Mouse (Mus musculus): ENCODE data around the gene Duox1. TPM values are rescaled to one million over a fixed set of nuclear protein-coding genes. Genes with fewer than 3 reads are reported as not detected.
A peak's percentile ranks its signal among the peaks of the same experiment; 100 is the strongest.

Duox1 gene
- polyA plus RNA-seq, 1 experiment from 2014 or later: 0.36 TPM

DNA sequence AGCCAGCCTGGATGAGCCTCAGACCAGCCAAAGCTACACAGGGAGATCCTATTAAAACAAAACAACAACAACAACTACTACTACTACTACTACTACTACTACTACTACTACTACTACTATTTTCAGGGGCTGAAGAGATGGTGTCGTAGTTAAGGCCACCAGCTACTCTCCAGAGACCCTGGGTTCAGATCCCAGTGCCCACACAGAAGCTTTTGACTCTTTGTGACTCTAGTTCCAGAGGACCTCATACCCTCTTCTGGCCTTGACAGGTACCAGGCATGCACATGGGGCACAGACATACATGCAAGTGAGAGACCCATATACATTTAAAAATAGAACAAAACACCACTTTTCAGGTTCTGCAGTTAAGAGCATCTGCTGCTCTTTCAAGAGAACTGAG is 57.1 kb downstream of the Duox1 start:
- no peaks in the 10 kb centered on the region for H3K27me3 ChIP-seq (ENCODE audit: control insufficient read depth, insufficient read depth, low read length)
- ATAC-seq (ENCODE audit: insufficient number of reproducible peaks, insufficient read depth, low FRiP score, low read depth): no peak
- 81% methylated on average over 1 of the region's 1 CpGs for WGBS

DNA sequence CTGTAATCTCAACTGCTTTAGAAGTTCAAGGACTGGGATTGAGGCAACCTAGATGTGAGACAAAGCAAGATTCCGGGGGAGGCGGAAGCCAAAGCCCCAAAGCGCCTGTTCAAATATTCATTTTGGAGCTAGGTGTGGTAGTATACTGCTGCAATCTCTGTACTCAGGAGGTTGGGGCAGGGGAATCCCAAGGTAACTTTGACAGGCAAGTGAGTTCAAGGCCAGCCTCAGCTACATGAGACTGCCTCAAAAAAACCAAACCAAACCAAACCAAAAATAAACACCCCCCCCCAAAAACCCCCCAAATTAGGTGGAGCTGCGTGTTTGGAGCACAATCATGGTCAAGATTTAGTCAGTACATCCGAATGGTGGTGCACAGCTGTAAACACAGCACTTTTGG is 58.5 kb downstream of the Duox1 start:
- Histone ChIP-seq H3K36me3 (ENCODE audit: control insufficient read depth, insufficient read depth, low read length) (no peaks in the 10 kb centered on the region), H3K9ac (replicated peaks; ENCODE audit: low read depth, low read length) (no peak overlapping the region), H3K4me3 (ENCODE audit: low read depth, low read length) (no peak overlapping the region), H3K27me3 (ENCODE audit: control insufficient read depth, insufficient read depth, low read length) (no peaks in the 10 kb centered on the region), H3K27ac (ENCODE audit: low read length) (no peak overlapping the region), H3K4me2 (replicated peaks; ENCODE audit: low read depth, low read length) (no peak overlapping the region), H3K9me3 (ENCODE audit: control insufficient read depth, low read depth, low read length) (no peaks in the 10 kb centered on the region), H3K4me1 (ENCODE audit: control insufficient read depth, insufficient read depth, low read length) (no peaks in the 10 kb centered on the region)
- WGBS: 71% methylated on average over 5 of the region's 5 CpGs
- no peak for ATAC-seq (ENCODE audit: insufficient number of reproducible peaks, insufficient read depth, low FRiP score, low read depth)

More for the DNA sequence above, 57.1 kb downstream of the Duox1 start:
- no peaks in the 10 kb centered on the region for H3K36me3 ChIP-seq (ENCODE audit: control insufficient read depth, insufficient read depth, low read length)
- H3K9ac ChIP-seq (replicated peaks; ENCODE audit: low read depth, low read length): no peak overlapping the region
- H3K4me2 ChIP-seq (replicated peaks; ENCODE audit: low read depth, low read length): no peak overlapping the region
- H3K4me1 ChIP-seq (ENCODE audit: control insufficient read depth, insufficient read depth, low read length): peaks cover 3% of the 10 kb centered on the region; the same call in 1 of the 2 replicates
- no peak overlapping the region for H3K27ac ChIP-seq (ENCODE audit: low read length)
- H3K4me3 ChIP-seq (ENCODE audit: low read depth, low read length): no peak overlapping the region
- H3K9me3 ChIP-seq (ENCODE audit: control insufficient read depth, low read depth, low read length): no peaks in the 10 kb centered on the region

DNA sequence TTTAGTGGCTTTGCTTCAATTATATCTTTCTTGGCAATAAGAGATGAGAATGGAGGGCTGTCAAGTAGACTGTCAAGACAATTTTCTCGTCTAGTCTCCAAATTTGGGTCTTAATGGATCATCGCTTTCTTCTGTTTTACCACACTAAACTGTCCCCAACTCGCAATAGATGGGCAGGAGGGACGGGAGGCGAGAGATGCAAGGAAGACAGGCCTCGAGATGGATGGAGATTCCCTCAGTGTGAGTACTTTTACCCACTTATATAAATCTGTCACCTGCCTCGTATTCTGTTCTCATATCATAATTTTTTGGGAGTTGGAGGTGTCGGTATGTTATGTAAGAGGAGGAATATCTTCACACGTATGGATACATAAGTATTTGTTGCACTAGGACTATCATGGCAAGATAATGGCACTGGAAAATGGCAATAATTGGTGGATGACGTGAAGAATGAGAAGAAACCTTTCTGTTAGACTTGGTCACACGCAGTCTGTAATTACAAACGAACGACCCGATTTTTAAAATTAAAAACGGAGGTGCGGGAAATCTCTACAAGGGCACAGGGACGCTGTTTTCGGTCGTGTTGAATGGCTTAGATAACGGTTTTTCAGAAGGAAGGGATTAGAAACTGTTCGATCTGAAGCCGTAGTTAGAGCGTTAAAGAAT is 59.3 kb downstream of the Duox1 start:
- Histone ChIP-seq H3K4me1 (ENCODE audit: control insufficient read depth, insufficient read depth, low read length) (no peaks in the 10 kb centered on the region), H3K27ac (ENCODE audit: low read length) (no peak overlapping the region), H3K36me3 (ENCODE audit: control insufficient read depth, insufficient read depth, low read length) (no peaks in the 10 kb centered on the region), H3K4me3 (ENCODE audit: low read depth, low read length) (peak overlapping the region; percentile 36), H3K27me3 (ENCODE audit: control insufficient read depth, insufficient read depth, low read length) (no peaks in the 10 kb centered on the region), H3K4me2 (replicated peaks; ENCODE audit: low read depth, low read length) (peak overlapping the region; percentile 38), H3K9ac (replicated peaks; ENCODE audit: low read depth, low read length) (peak overlapping the region; percentile 11; the same call in 1 of the 2 replicates), H3K9me3 (ENCODE audit: control insufficient read depth, low read depth, low read length) (no peaks in the 10 kb centered on the region)
- WGBS: 20% methylated on average over 23 of the region's 23 CpGs
- ATAC-seq (ENCODE audit: insufficient number of reproducible peaks, insufficient read depth, low FRiP score, low read depth): no peak

DNA sequence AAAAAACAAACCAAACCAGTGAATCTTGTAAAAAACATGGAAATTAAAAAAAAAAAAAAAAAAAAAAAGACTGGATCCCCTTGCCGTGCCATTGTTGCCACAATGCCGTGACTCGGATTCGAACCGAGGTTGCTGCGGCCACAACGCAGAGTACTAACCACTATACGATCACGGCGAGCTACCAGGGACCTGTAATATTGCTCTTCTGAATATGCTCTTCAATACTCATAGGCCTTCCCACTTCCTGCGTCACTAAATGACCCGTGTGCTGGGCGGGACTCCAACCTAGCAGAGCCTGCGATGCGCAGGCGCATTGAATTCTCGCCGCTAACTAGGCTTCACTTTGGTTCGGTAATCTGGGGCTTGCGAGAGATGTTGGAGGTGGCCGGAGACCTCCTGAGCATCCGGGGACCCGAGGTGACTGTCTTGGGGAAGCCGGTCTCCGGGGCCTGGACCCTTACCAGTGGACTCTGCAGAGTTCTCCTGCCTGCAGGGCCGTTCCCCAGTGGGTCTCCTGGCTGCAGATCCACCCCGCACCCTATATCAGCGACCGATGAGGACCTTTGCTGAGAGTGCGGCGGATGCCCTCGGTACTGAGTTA is 60.0 kb downstream of the Duox1 start:
- H3K4me2 ChIP-seq (replicated peaks; ENCODE audit: low read depth, low read length): peak overlapping the region; percentile 86
- H3K9me3 ChIP-seq (ENCODE audit: control insufficient read depth, low read depth, low read length): no peaks in the 10 kb centered on the region
- H3K9ac ChIP-seq (replicated peaks; ENCODE audit: low read depth, low read length): peak overlapping the region; percentile 58; the same call in 1 of the 2 replicates
- ATAC-seq (ENCODE audit: insufficient number of reproducible peaks, insufficient read depth, low FRiP score, low read depth): peak; percentile 87
- WGBS: under 1% methylated on average over 32 of the region's 32 CpGs
- no peaks in the 10 kb centered on the region for H3K27me3 ChIP-seq (ENCODE audit: control insufficient read depth, insufficient read depth, low read length)
- H3K36me3 ChIP-seq (ENCODE audit: control insufficient read depth, insufficient read depth, low read length): no peaks in the 10 kb centered on the region
- H3K27ac ChIP-seq (ENCODE audit: low read length): peak overlapping the region; percentile 89
- no peaks in the 10 kb centered on the region for H3K4me1 ChIP-seq (ENCODE audit: control insufficient read depth, insufficient read depth, low read length)
- peak overlapping the region; percentile 72 for H3K4me3 ChIP-seq (ENCODE audit: low read depth, low read length)

DNA sequence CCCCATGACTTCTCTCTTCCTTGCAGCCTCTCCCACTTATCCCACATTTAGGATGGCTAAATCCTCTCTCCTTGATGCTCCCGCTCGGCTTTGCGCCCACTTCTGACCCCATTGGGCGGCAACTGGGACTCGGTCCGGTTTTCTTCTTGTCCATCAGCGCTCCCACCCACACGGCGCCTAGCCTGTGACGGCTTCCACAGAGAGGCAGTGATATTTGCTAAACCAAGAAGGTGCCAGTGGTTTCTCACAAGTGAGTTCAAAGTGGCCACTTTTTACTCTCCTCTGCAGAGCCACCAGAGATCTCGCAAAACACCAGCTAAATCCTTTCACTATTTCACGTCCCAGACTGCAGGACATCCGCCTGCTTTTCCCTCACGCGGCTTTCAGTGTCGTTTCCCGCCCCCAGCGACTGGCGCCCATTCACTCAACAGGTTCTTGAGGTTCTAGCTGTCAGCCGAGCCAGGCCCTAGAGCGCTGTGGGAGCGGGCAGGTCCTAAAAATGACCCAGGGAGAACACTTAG is 60.6 kb downstream of the Duox1 start:
- peak overlapping the region; percentile 89 for H3K27ac ChIP-seq (ENCODE audit: low read length)
- ATAC-seq (ENCODE audit: insufficient number of reproducible peaks, insufficient read depth, low FRiP score, low read depth): no peak
- H3K4me1 ChIP-seq (ENCODE audit: control insufficient read depth, insufficient read depth, low read length): no peaks in the 10 kb centered on the region
- H3K9me3 ChIP-seq (ENCODE audit: control insufficient read depth, low read depth, low read length): no peaks in the 10 kb centered on the region
- H3K4me2 ChIP-seq (replicated peaks; ENCODE audit: low read depth, low read length): peak overlapping the region; percentile 86
- no peaks in the 10 kb centered on the region for H3K27me3 ChIP-seq (ENCODE audit: control insufficient read depth, insufficient read depth, low read length)
- peak overlapping the region; percentile 72 for H3K4me3 ChIP-seq (ENCODE audit: low read depth, low read length)
- under 1% methylated on average over 22 of the region's 22 CpGs for WGBS
- no peaks in the 10 kb centered on the region for H3K36me3 ChIP-seq (ENCODE audit: control insufficient read depth, insufficient read depth, low read length)
- peak overlapping the region; percentile 58; the same call in 1 of the 2 replicates for H3K9ac ChIP-seq (replicated peaks; ENCODE audit: low read depth, low read length)

DNA sequence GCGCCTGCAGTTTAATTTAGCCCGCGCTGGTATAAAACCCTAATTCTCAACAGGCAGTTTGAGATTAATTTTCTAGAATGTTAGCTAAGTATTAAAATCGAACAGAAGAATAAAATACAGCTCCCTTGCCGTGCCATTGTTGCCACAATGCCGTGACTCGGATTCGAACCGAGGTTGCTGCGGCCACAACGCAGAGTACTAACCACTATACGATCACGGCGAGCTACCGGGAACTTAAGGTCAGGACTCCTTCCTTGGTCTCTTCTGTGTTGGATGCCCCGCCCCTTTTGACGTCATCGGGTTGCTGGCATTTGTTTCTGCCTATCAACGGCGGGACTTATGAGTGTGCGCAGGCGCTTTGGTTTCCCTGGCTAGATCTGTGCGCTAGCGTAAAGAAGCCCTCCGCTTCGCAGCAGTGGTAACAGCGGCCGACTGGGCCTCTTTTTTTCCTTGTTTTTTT is 61.8 kb downstream of the Duox1 start:
- H3K4me2 ChIP-seq (replicated peaks; ENCODE audit: low read depth, low read length): peak overlapping the region; percentile 43; the same call in 1 of the 2 replicates
- H3K4me3 ChIP-seq (ENCODE audit: low read depth, low read length): peak overlapping the region; percentile 45
- under 1% methylated on average over 28 of the region's 28 CpGs for WGBS
- peak; percentile 89 for ATAC-seq (ENCODE audit: insufficient number of reproducible peaks, insufficient read depth, low FRiP score, low read depth)
- no peaks in the 10 kb centered on the region for H3K36me3 ChIP-seq (ENCODE audit: control insufficient read depth, insufficient read depth, low read length)
- peak overlapping the region; percentile 40; the same call in 1 of the 2 replicates for H3K9ac ChIP-seq (replicated peaks; ENCODE audit: low read depth, low read length)
- no peaks in the 10 kb centered on the region for H3K4me1 ChIP-seq (ENCODE audit: control insufficient read depth, insufficient read depth, low read length)
- no peaks in the 10 kb centered on the region for H3K9me3 ChIP-seq (ENCODE audit: control insufficient read depth, low read depth, low read length)
- H3K27me3 ChIP-seq (ENCODE audit: control insufficient read depth, insufficient read depth, low read length): no peaks in the 10 kb centered on the region
- H3K27ac ChIP-seq (ENCODE audit: low read length): peak overlapping the region; percentile 82

DNA sequence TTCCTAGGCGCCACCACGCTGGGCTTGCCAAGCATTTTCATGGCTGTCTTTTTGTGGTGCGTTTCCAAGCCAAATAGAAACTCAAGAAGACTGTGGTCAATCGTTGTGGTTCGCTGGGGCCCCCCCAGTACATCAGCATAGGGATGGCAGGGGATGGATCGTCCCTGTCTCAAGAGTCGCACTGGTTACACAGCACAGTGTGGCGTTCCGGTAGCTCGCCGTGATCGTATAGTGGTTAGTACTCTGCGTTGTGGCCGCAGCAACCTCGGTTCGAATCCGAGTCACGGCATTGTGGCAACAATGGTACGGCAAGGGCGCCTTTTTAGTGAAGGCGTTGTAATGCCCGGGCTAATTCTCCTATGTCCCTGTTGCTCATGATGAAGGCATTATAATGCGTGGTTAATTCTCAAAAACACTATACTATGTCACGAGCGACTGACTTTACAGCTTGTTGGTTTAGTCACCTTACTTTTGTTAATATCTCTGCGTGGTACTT is 62.3 kb downstream of the Duox1 start:
- peak; percentile 81 for ATAC-seq (ENCODE audit: insufficient number of reproducible peaks, insufficient read depth, low FRiP score, low read depth)
- Histone ChIP-seq H3K27me3 (ENCODE audit: control insufficient read depth, insufficient read depth, low read length) (no peaks in the 10 kb centered on the region), H3K27ac (ENCODE audit: low read length) (peak overlapping the region; percentile 82), H3K9ac (replicated peaks; ENCODE audit: low read depth, low read length) (peak overlapping the region; percentile 40), H3K4me1 (ENCODE audit: control insufficient read depth, insufficient read depth, low read length) (no peaks in the 10 kb centered on the region), H3K36me3 (ENCODE audit: control insufficient read depth, insufficient read depth, low read length) (no peaks in the 10 kb centered on the region), H3K9me3 (ENCODE audit: control insufficient read depth, low read depth, low read length) (no peaks in the 10 kb centered on the region), H3K4me3 (ENCODE audit: low read depth, low read length) (peak overlapping the region; percentile 45), H3K4me2 (replicated peaks; ENCODE audit: low read depth, low read length) (peak overlapping the region; percentile 43)
- WGBS: under 1% methylated on average over 26 of the region's 26 CpGs

DNA sequence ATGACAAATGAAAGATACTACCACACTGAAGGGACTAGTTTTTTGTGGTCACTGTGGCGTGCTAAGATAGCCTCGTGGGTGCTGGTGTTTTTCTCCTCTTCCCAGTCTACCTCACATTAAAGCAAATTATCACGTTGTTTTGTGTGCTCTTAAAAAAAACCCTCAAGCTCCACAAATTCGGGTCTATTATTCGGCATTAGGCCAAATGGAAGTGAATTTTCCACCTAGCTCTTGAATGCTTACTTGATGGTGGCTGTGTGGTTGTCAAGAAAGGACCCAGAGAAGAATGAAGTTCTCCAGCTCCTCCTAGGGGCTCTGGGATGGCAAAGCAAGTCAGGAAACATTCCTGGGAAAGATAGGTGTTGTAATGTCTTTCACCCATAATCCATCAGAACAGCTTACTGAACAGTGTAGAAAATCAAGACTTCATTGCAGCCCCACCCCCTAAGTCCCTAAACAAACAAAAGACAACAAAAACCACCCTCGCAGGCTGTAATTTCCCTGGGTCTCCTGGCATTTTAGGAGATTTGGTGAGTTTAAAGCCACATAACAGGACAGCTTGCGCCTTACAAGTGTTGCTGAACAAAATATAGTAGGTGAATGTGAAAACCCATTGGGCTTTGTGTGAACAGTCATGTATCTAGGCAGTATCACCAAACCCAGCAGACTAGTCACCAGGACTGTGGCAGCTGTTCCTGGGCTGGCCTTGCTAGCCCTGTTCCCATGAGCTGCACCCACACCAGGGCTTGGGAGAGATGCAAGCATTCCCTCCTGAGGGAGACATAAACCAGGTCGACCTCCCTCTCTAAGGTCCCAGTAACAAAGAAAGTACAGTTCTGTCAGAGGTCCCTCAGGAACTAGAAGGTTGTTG is 63.2 kb downstream of the Duox1 start:
- H3K9me3 ChIP-seq (ENCODE audit: control insufficient read depth, low read depth, low read length): no peaks in the 10 kb centered on the region
- 17% methylated on average over 8 of the region's 8 CpGs for WGBS
- no peak overlapping the region; the same call in 1 of the 2 replicates for H3K27ac ChIP-seq (ENCODE audit: low read length)
- peak overlapping the region; percentile 45 for H3K4me3 ChIP-seq (ENCODE audit: low read depth, low read length)
- H3K4me2 ChIP-seq (replicated peaks; ENCODE audit: low read depth, low read length): peak overlapping the region; percentile 43
- 0 out of 2 replicates have a peak overlapping the region, but pooled peaks have one; percentile 40 for H3K9ac ChIP-seq (replicated peaks; ENCODE audit: low read depth, low read length)
- ATAC-seq (ENCODE audit: insufficient number of reproducible peaks, insufficient read depth, low FRiP score, low read depth): no peak
- no peaks in the 10 kb centered on the region for H3K36me3 ChIP-seq (ENCODE audit: control insufficient read depth, insufficient read depth, low read length)
- H3K27me3 ChIP-seq (ENCODE audit: control insufficient read depth, insufficient read depth, low read length): no peaks in the 10 kb centered on the region
- H3K4me1 ChIP-seq (ENCODE audit: control insufficient read depth, insufficient read depth, low read length): no peaks in the 10 kb centered on the region

Data from stomach, embryonic 14.5 days (tissue).